Mouse (Mus musculus) CH12.LX (cell line): ENCODE measurements around the gene Dse.

ENCODE experiments used
- CHD1 ChIP-seq: IDR thresholded peaks from 2 replicates; pipeline ENCODE4 v1.6.1; 2012; ENCODE audit warnings: low read depth, low read length, improper control_type of control experiment, inconsistent platforms
- CTCF ChIP-seq, 2 experiments: IDR thresholded peaks in 1 of 2; conservative IDR thresholded peaks in 1 of 2; 2 replicates each; pipeline ENCODE4 v1.5.1; 2011 to 2012; ENCODE audit warnings: low read depth in 2 of 2, low read length in 2 of 2, improper control_type of control experiment in 1 of 2, inconsistent platforms in 1 of 2, mild to moderate bottlenecking in 1 of 2, moderate library complexity in 1 of 2
- E2F4 ChIP-seq: IDR thresholded peaks from 2 replicates; pipeline ENCODE4 v1.6.1; 2011; ENCODE audit warnings: low read depth, low read length, improper control_type of control experiment; ENCODE audit not compliant: insufficient replicate concordance
- EP300 ChIP-seq: IDR thresholded peaks from 2 replicates; pipeline ENCODE4 v1.6.1; 2011; ENCODE audit warnings: low read length, improper control_type of control experiment
- MAFK ChIP-seq: IDR thresholded peaks from 2 replicates; pipeline ENCODE4 v1.6.1; 2011; ENCODE audit warnings: low read length, improper control_type of control experiment; ENCODE audit not compliant: insufficient replicate concordance
- MXI1 ChIP-seq: IDR thresholded peaks from 2 replicates; pipeline ENCODE4 v1.6.1; 2011; ENCODE audit warnings: mild to moderate bottlenecking, low read depth, low read length, improper control_type of control experiment
- POLR2A ChIP-seq: IDR thresholded peaks from 2 replicates; pipeline ENCODE4 v1.6.1; 2011; ENCODE audit warnings: low read depth, mild to moderate bottlenecking, improper control_type of control experiment, low read length
- UBTF ChIP-seq: IDR thresholded peaks from 2 replicates; pipeline ENCODE4 v1.6.1; 2012; ENCODE audit warnings: low read depth, mild to moderate bottlenecking, inconsistent platforms, low read length, improper control_type of control experiment, moderate library complexity
- USF1 ChIP-seq: IDR thresholded peaks from 2 replicates; pipeline ENCODE4 v1.6.1; 2014; ENCODE audit warnings: low read depth, mild to moderate bottlenecking, inconsistent platforms, low read length, improper control_type of control experiment
- USF2 ChIP-seq: conservative IDR thresholded peaks from 2 replicates; pipeline ENCODE4 v1.6.1; 2011; ENCODE audit warnings: low read depth, low read length, improper control_type of control experiment

DNA sequence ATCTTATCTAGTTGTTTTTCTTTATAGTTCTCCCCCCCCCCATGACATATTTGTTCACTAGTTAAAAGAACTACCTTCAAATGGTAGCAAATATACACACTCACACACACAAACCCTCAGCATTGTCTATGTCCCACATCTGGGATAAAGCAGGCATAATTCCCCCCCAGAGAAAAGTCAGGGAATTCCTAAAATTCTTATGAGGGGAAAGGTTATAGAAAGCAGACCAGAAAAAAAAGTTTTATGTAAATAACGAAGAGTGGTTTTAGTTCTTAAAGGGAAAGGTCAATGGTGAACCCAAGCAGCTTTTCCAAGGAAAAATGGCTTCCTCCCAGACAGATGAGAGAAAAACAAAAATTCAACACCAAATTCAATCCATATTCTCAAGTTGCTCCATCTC is 22.6 kb downstream of the Dse start:
- no peak for TF ChIP-seq POLR2A
- TF ChIP-seq CTCF (conservative IDR thresholded peaks at IDR 0.05 in 1 of 2, IDR thresholded peaks at IDR 0.05 in 1 of 2; ENCODE audit: low read depth in 2 of 2, low read length in 2 of 2) = no peak
- no peak for TF ChIP-seq E2F4
- no peak for TF ChIP-seq UBTF
- TF ChIP-seq USF2 = no peak
- TF ChIP-seq MAFK = no peak
- TF ChIP-seq CHD1 = no peak
- no peak for TF ChIP-seq USF1
- no peak for TF ChIP-seq EP300
- no peak for TF ChIP-seq MXI1
